Mouse (Mus musculus) thymus, postnatal 0 days (tissue): ENCODE data around the gene Evi2. TPM values are rescaled to one million over a fixed set of nuclear protein-coding genes. Genes with fewer than 3 reads are reported as not detected.

Experiments used
- DNase-seq: peaks from one replicate; pipeline ENCODE4 v3.0.0-alpha.2; 2015; ENCODE audit warnings: low spot score
- polyA plus RNA-seq: library from polyadenylated mRNA; unstranded; fragments of >200 nt; fragmentation: Nextera tagmentation; extraction: Ambion mirVana; gene quantifications from 2 replicates; pipeline ENCODE4 v1.2.1, GENCODE M21; 2015

The Evi2 gene
- polyA plus RNA-seq, 1 experiment from 2014 or later = 2.4 TPM

DNA sequence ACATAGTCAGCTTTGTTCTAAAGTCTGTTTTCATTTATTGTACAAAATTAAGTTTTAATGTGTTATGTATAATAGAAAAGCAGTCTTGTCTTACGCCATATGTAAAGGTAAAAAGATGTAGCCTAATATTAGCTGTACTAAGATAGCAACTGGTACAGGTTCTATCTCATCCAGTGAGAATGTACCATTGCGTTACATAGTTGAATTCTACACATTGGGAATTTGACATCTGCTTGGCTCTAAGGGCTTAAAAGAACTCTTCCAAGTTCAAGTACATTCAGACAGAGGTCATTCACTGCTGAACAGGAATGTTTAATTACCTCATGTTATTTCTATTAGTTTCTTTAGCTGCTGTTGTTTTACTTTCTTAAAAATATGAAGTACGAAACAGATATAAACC is 3.8 kb downstream of the Evi2 start:
- DNase-seq = no peak

DNA sequence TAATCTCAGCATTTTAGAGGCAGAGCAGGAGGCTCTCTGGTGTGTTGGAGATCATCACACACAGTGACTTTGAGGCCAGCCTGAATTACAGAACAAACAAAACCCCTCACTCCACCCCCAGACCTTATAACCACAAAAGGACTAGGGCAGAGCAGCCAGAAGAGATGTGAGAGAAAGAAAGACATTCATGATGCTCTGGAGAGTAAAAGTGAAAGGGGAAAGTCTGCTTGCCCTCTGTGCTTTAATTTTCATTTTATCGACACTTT is 6.1 kb downstream of the Evi2 start:
- no peak for DNase-seq

DNA sequence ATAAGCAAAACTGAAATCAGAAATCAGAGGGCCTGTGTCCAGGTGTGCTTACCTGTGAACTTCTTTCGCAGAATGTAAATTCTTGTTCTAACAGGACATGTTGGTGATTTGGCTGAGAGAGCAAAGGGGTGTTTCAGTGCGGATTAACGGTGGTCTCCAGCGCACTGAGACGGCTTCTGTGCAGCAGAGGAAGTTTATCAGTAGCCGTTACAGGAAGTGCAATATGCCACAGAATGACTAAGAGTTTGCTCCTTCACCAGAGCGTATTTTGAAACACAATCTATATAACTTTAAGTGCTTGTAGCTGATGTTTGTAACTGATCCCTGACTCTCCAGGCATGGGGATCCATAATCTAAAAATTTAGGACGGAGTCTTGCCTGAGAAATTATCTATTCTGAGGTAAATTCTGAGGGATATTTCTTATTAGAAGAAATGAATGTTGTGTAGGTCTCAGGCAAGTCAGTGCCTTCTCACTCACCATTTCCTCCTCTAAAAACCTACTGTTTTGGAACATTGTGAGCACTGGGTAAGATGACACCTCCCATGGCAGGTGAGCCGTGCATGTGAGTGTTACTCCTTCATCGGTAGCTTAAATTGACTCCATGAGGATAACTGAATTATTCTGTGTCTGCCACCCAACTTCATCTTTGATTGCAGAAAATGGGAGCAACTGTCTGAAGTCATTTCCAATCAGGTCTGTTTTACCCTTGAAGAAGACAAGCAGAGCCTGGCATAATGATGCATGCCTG is 6.7 kb downstream of the Evi2 start, which contains the start of gene Evi2b:
Gene Evi2b (minus strand): TSS at position 203 of the 750 bp plus-strand sequence.
- DNase-seq = peak; percentile 65

DNA sequence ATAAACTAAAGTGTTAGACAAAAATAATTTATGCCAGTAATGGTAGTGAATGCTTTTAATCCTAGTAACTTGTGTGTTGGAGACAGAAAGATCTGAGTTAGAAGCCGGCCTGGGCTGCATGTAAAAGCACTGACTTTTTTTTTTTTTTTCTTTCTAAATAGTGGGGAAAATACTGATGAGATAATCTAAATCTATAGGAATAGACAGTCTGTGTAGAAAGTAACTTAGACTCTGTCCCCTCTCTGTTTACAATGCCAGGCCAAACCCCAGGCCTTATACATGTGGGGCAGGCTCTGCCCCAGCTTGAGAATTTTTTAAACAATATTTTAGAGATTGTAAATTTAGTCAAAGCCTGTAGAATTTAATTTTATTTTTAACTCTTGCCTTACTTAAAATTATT is 7.4 kb downstream of the Evi2 start:
- DNase-seq = no peak

DNA sequence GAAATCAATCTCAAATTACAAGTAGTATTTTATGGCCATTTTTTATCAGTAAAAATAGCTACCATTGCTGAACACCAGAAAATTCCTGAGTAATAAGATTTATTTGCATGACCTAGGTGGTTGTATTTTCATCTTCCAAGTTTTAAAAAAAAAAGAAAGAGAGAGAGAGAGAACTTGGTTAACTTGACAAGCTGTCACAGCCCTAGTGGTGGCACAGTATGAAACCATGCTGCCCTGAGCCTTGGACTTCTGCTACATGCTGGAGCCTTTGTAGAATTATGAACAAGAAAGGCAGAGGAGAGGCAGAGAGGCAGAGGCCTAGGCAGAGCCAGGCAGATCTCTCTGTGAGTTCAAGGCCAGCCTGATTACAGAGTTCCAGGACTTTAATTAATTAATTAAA is 8.5 kb downstream of the Evi2 start:
- DNase-seq = peak; percentile 37

DNA sequence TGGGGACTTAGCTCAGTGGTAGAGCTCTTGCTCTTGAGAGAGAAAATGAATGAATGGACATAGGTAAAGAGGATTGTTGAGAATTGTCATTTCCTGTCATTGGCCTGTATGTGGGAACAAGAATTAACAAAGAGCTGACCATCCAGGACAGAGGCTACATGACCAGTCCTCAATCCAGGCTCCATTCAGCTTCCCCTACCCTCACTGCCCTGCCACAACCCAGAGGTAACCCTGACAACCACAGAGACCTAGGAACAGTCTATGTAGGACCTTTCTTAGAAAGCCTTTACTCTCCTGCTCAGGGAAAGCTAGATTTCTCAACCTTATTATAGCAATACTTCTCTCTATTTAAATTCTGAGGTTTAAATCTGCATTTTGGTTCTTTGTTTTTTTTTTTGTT is 9.6 kb downstream of the Evi2 start:
- no peak for DNase-seq

DNA sequence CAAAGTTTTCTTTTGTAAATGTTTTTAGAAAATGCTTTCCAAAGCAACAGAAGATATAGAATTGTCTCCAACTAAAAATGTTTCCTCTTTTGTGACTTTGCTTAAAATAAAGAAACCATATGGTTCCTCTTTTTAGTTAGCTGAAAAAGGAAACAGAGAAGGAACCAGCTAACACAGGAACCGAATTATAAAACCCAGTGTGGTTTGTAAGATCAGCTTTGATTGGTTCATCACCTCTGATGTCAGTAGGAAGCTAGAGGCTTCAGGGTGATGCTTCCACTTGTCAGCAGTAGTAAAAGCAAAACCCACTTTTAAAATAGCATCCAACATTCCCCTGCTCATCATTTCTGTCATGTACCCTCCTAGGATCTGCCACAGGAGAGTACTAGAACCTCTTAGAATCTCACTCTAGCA is 10.5 kb downstream of the Evi2 start:
- DNase-seq = peak; percentile 77

DNA sequence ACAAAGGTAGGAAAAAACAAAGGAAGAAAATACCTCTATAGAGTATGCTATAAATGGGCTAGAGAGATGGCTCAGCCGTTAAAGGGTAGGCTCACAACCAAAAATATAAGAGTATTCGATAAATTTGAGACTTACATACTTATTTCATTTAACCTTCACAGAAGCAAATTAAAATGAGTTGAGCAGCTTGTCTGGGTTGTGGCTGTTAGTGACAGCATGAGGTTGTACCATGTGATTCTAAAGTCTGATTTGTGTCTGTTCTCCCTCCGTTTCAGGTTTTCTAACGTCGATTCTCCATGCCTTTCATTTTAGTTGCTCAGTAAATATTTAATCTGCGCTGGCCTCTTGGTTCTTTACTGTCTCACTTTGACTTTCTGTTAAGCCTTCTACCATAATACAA is 11.1 kb downstream of the Evi2 start:
- DNase-seq = no peak

DNA sequence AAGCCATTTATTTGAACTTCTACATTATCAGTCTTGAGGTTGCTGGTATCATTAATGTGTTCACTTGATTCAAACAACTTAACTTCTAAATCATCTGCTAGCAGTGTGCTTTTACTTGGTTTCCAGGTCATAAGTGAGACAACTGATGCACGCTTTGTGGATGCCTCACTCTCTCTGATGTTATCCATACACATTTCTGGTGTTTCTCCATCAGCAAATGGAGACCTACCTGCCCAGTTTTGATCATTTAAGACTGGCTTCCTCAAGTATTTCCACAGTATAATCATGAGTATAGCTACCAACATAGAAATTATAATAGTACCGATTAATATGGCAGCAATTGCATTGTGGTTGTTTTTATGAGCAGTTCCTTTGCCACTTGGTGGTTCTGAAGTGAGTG is 14.6 kb downstream of the Evi2 start:
- no peak for DNase-seq

DNA sequence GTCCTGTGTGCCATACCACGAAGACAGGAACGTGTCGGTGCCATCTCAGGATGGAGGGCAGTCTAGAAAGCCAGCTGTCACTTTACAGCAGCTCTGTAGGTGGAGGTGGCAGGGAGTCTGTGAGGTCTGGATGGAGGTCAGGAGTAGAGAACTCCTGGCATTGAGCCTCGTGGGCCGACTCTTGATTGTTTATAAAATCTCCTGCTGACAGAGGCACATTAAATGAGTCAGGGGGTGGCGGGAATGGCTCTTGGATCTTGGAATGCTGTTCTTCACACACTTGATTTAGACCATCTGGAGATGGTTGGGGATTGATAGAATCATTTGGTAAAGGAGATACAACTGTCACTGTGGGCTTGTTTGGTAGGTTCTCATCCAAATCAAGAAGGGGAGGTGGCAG is 15.1 kb downstream of the Evi2 start:
- DNase-seq = no peak

DNA sequence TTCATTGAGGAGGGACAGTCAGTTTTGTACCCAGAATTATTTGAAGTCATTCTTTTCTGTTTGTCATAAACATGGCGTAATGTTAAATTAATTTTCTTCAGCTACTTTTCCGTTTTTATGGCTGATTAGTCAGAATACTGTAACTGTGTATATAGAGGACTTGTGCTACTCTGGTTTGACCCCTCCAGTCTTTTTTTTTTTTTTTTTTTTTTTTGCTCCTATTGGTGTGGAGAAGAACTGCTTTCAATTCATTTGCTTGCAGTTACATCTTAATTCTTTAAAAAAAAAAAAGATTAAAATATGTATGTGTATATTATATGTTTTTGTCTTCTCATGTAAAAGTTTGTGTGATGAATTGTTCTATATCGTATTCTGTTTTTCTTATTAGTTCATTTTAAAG is 18.4 kb downstream of the Evi2 start:
- no peak for DNase-seq

DNA sequence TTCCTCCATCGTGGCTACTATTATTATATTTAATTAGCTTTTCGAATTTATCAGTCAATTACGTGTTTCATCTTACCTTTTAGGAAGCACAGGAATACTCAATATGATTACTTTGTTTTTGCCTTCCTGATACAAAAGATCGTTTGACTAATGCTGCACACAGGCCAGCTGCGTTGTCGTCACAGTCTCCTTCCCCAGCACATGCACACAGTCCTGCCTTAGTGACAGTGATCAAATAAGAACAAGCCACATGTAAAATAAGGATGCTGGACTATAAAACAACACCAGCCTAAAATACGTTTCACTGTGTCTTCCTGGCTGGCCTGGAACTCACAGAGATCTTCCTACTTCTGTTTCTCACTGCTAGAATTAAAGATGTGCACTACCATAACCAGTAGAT is 25.9 kb downstream of the Evi2 start:
- no peak for DNase-seq

DNA sequence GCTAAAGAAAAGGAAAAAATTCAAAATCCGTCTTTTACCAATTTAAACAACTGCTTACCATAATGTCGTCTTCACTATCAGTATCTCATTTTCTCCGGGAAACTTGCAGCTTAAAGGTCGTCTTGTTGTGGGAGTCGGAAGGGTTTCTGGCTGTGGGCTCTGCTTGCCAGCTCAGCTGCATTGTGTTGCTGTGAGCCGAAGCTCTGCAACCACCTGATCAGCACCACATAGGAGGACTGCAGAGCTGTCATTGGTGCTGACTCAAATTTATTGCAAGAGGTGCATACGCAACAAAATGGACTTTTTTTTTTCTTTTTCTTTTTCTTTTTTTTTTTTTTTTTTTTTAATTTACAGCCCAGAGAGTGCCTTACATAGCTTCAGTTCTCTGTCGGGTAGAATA is 26.5 kb downstream of the Evi2 start, which contains the start of gene Omg:
Gene Omg (minus strand): TSS at position 240 of the 400 bp plus-strand sequence.
- no peak for DNase-seq

DNA sequence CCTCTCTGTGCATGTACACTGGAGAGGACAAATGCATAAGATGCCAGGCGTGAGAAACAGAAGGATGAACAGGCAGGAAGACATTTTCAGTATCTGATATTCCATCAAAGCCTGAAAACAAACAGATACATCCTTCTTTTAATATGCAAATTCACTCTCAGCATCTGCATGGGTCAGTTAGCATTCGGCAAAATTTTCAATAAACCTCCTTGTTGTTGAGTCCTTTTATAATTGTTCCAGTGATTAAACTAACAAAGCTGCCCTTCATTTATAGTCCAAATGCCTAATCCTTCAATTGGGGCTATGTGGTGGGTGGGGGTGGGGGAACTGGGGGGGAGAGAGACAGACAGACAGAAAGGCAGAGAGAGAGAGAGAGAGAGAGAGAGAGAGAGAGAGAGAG is 27.5 kb downstream of the Evi2 start:
- DNase-seq = no peak

DNA sequence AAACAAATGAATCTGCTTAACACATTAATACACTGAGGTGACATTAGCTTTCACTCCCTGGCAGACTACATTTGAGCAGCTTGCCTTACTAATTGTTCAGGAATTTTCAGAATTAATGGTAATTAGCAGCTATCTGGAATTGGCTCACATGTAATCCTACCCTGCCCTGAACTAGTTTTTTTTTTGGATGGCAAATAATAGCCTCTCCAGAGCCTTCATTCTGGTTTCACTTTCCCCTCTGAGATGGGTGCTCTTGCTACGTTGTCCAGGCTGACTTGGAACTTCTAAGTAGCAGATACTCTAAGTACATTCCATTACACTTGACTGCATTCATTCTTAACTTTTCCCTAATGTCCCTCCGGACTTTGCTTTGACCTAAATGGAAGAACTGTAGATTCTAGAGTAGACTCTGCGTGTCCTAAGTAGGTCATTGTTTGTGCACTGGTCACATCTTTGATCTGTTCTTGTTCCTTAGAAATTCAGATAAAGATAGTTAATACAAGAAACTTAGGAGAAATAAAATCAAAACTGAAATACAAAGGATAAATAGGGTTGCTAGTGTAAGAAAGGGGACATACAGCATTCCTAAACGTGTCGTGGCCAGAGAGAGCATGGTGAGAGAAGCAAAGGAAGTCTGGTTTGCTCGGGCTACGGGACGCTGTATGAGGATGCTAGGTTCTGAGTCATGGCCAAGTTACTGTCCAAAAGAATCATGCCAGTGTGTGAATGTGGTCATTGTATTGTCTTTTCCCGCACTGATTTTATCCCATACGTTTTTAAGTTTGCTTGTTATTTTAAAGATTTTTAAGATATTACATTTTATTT is 35.2 kb downstream of the Evi2 start:
- DNase-seq = no peak

DNA sequence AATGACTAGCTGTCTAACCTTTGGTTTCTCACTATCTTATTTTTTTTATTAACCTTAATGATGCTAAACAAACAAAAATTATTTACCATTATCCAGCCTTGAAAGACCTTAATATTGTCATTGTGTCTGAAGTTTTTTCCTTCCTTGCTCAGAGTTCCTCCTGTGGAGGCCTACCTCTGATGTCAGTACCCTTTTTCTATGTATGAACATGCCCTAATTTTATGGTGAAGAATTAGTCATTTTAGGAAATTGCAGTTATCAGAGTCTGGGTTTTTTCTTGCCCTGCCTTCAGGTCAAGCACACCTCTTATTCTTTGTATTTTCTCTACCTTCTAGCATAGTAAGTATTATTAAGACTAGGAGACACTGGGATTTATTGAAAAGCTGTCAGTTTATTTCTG is 45.7 kb downstream of the Evi2 start:
- DNase-seq = no peak

DNA sequence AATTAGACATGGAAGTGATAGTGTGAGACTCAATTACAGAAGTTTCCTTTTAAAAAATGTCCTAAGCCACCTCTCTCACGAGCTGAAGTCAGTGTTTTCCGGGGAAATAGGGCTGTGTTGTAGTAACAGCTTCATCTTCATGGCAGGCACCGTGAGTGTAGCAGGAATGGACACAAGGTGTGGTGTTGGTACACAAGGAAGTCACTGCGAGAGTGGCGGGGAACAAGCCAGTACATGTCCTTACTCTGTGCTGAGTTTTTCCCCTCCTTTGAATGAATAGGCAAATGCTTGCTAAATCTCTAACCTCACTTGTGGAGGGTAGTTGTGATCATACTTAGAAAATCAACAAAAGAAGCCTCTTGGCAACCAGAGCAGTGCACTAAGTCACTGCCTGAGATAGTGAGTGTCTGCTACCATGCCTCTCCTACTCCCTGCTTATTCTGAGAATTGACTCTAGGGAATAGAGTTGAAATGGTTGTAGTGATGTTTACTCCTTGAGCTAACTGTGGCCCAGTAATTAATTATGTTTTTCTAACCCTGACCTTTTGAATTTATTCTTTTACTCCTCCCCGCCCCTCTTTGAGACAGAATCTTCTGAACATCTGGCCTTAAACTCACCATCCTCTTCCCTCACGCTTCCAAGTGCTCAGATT is 46.4 kb downstream of the Evi2 start:
- no peak for DNase-seq

DNA sequence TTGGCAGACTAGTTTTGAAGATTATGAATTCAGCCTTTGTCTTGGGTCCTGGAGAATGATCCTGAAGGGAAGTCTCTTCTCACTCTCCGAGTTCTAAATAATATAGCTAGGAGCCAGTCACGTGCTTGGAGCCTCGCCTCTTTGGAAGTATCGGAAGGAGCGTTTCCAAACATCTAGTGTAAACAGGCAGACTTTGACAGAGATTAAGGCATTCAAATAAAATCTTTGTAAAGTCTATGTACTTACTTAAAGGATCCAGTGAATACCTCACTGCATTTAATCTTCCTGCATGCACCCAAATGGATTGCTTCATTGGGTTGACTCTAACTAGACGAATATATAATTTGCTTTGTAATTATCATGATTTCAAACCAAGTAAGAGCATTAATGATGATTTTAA is 47.0 kb downstream of the Evi2 start:
- no peak for DNase-seq

DNA sequence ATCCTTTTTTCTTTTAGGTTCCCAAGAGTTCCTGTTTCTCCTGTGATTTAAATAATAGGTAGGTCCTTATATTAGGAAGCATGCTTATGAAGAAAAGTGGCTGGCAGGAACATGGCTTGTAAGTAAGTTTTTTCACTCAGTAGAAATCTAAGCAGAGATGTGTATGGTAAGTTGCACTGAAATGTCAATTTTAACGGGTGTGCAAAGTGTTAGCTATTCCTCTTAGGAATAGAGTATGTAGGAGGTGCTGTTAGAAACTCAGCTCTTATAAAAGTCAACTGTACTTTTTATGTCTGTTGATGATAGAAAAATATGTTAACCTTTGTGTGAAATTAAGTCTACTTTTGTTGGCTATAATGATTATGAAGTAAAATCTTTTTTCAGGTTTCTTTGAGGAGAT is 62.3 kb downstream of the Evi2 start:
- no peak for DNase-seq
